Mouse (Mus musculus) embryonic fibroblast, embryonic 13.5 days (primary cell): Measurements from ENCODE around the gene Wfdc3.

Experiments used
- CTCF ChIP-seq: IDR thresholded peaks from 2 replicates; pipeline ENCODE4 v1.5.1; 2011; ENCODE audit warnings: mild to moderate bottlenecking, control low read depth, low read length, moderate library complexity, borderline replicate concordance; ENCODE audit not compliant: insufficient read depth
- POLR2A ChIP-seq: IDR thresholded peaks from 2 replicates; pipeline ENCODE4 v1.6.1; 2011; ENCODE audit warnings: low read depth, mild to moderate bottlenecking, control low read depth, low read length, moderate library complexity

- no peak for TF ChIP-seq CTCF
- no peak for TF ChIP-seq POLR2A
These were observed 40.4 kb downstream of the Wfdc3 start for GRCm38 (mm10) chr2:164705328-164705727.
